Mouse (Mus musculus) embryonic facial prominence, embryonic 14.5 days (tissue): Measurements from ENCODE around the gene Rab17. TPM values are rescaled to one million over a fixed set of nuclear protein-coding genes. Genes with fewer than 3 reads are reported as not detected.
A peak's percentile ranks its signal among the peaks of the same experiment; 100 is the strongest.

ENCODE experiments used
- ATAC-seq: fragments of 200-750 bp; cut with Nextera tagmentation; 2 replicates; pipeline ENCODE4 v1.8.0; 2017; ENCODE audit warnings: low read depth, moderate number of reproducible peaks, moderate TSS enrichment
- DNase-seq: peaks from one replicate; pipeline ENCODE4 v3.0.0-alpha.2; 2015; ENCODE audit warnings: low spot score
- H3K27ac ChIP-seq: fragments of 300-500 bp; sonication (generic); replicated peaks from 2 replicates; pipeline ENCODE4 v1.5.1; 2014; ENCODE audit warnings: low read depth, mild to moderate bottlenecking, low read length, moderate library complexity
- H3K27me3 ChIP-seq: fragments of 300-500 bp; sonication (generic); replicated peaks from 2 replicates; pipeline ENCODE4 v1.6.1; 2014; ENCODE audit warnings: low read length; ENCODE audit not compliant: control insufficient read depth, insufficient read depth
- H3K36me3 ChIP-seq: fragments of 300-500 bp; sonication (generic); 2 replicates; pipeline ENCODE4 v1.6.1; 2014; ENCODE audit warnings: low read length, mixed read lengths; ENCODE audit not compliant: control insufficient read depth, insufficient read depth
- H3K4me1 ChIP-seq: fragments of 300-500 bp; sonication (generic); 2 replicates; pipeline ENCODE4 v1.6.1; 2014; ENCODE audit warnings: antibody characterized with exemption, low read length; ENCODE audit not compliant: control insufficient read depth, insufficient read depth
- H3K4me2 ChIP-seq: fragments of 300-500 bp; sonication (generic); 2 replicates; pipeline ENCODE4 v1.6.1; 2014; ENCODE audit warnings: low read depth, mild to moderate bottlenecking, low read length, moderate library complexity, mixed read lengths
- H3K4me3 ChIP-seq: fragments of 300-500 bp; sonication (generic); 2 replicates; pipeline ENCODE4 v1.5.1; 2014; ENCODE audit warnings: low read depth, mild to moderate bottlenecking, low read length
- H3K9ac ChIP-seq: fragments of 300-500 bp; sonication (generic); 2 replicates; pipeline ENCODE4 v1.6.1; 2014; ENCODE audit warnings: low read depth, mild to moderate bottlenecking, low read length, moderate library complexity, mixed read lengths
- H3K9me3 ChIP-seq: fragments of 300-500 bp; sonication (generic); 2 replicates; pipeline ENCODE4 v1.6.1; 2016; ENCODE audit warnings: low read length; ENCODE audit not compliant: control insufficient read depth
- WGBS: fragments of 180-500 bp; shearing (Covaris S2); extraction: QIAGEN DNeasy Blood & Tissue Kit; methylation state at CpG from one replicate; pipeline ENCODE4 v1.1.7; 2014; 5-methylcytosine and 5-hydroxymethylcytosine counted together
- polyA plus RNA-seq: library from polyadenylated mRNA; unstranded; fragments of >200 nt; fragmentation: Nextera tagmentation; extraction: Ambion mirVana; gene quantifications from 2 replicates; pipeline ENCODE4 v1.2.1, GENCODE M21; 2014

Rab17 gene
- polyA plus RNA-seq, 1 experiment from 2014 or later, result 2.5 TPM

GRCm38 (mm10) chr1:90974906-90975649 lies 5.6 kb upstream of the Rab17 start:
- Histone ChIP-seq H3K4me1 (peaks cover 20% of the 10 kb centered on the region), H3K4me2 (peak overlapping the region; percentile 18), H3K36me3 (no peaks in the 10 kb centered on the region), H3K27ac (no peak overlapping the region), H3K9ac (0 out of 2 replicates have a peak overlapping the region, but pooled peaks have one; percentile 19), H3K9me3 (no peaks in the 10 kb centered on the region), H3K4me3 (no peak overlapping the region), H3K27me3 (no peaks in the 10 kb centered on the region)
- WGBS, result 21% methylated on average over 11 of the region's 12 CpGs
- DNase-seq, result peak; percentile 86
- peak; percentile 78 for ATAC-seq

- WGBS, result 86% methylated on average over 2 of the region's 2 CpGs
- H3K9ac ChIP-seq, result peak overlapping the region; percentile 32
- no peak; the same call in 1 of the 2 replicates for ATAC-seq
Measured at GRCm38 (mm10) chr1:90973574-90973911, 4.1 kb upstream of the Rab17 start.

GRCm38 (mm10) chr1:90972911-90973573 lies 3.6 kb upstream of the Rab17 start:
- H3K4me3 ChIP-seq, result no peak overlapping the region
- H3K36me3 ChIP-seq, result no peaks in the 10 kb centered on the region
- H3K9me3 ChIP-seq, result no peaks in the 10 kb centered on the region
- ATAC-seq (peak; percentile 78), DNase-seq (peak; percentile 90)
- no peaks in the 10 kb centered on the region for H3K27me3 ChIP-seq
- 9% methylated on average over 9 of the region's 9 CpGs for WGBS
- peaks cover 26% of the 10 kb centered on the region for H3K4me1 ChIP-seq
- no peak overlapping the region for H3K27ac ChIP-seq
- peak overlapping the region; percentile 30 for H3K4me2 ChIP-seq
- peak overlapping the region; percentile 32; the same call in 1 of the 2 replicates for H3K9ac ChIP-seq

More at GRCm38 (mm10) chr1:90973574-90973911, 4.1 kb upstream of the Rab17 start:
- no peaks in the 10 kb centered on the region for H3K36me3 ChIP-seq
- no peak overlapping the region for H3K27ac ChIP-seq
- H3K4me3 ChIP-seq, result no peak overlapping the region
- peaks cover 26% of the 10 kb centered on the region for H3K4me1 ChIP-seq
- H3K4me2 ChIP-seq, result no peak overlapping the region
- H3K9me3 ChIP-seq, result no peaks in the 10 kb centered on the region
- peak; percentile 34 for DNase-seq
- no peaks in the 10 kb centered on the region for H3K27me3 ChIP-seq

- no peak for ATAC-seq
- H3K36me3 ChIP-seq, result no peaks in the 10 kb centered on the region
- peak overlapping the region; percentile 25 for H3K4me2 ChIP-seq
- WGBS, result 75% methylated on average over 10 of the region's 10 CpGs
- H3K27ac ChIP-seq, result no peak overlapping the region
- no peak for DNase-seq
- H3K9me3 ChIP-seq, result no peaks in the 10 kb centered on the region
- no peaks in the 10 kb centered on the region for H3K27me3 ChIP-seq
- H3K4me1 ChIP-seq, result peaks cover 19% of the 10 kb centered on the region
- no peak overlapping the region for H3K9ac ChIP-seq
- no peak overlapping the region for H3K4me3 ChIP-seq
Measured at GRCm38 (mm10) chr1:90969881-90970390, 475 bp upstream of the Rab17 start.

GRCm38 (mm10) chr1:90968649-90969048 lies 812 bp downstream of the Rab17 start:
- DNase-seq (no peak), ATAC-seq (no peak)
- Histone ChIP-seq H3K4me3 (no peak overlapping the region), H3K27me3 (no peaks in the 10 kb centered on the region), H3K9ac (no peak overlapping the region), H3K4me1 (peaks cover 17% of the 10 kb centered on the region), H3K4me2 (no peak overlapping the region), H3K9me3 (no peaks in the 10 kb centered on the region), H3K27ac (no peak overlapping the region), H3K36me3 (no peaks in the 10 kb centered on the region)
- 73% methylated on average over 4 of the region's 4 CpGs for WGBS

- WGBS, result 62% methylated on average over 7 of the region's 7 CpGs
- Histone ChIP-seq H3K4me2 (no peak overlapping the region), H3K4me3 (no peak overlapping the region), H3K4me1 (peaks cover 15% of the 10 kb centered on the region), H3K27ac (no peak overlapping the region), H3K9me3 (no peaks in the 10 kb centered on the region), H3K36me3 (no peaks in the 10 kb centered on the region), H3K9ac (no peak overlapping the region), H3K27me3 (no peaks in the 10 kb centered on the region)
- DNase-seq, result peak; percentile 74
- peak; percentile 42; the same call in 1 of the 2 replicates for ATAC-seq
Measured at GRCm38 (mm10) chr1:90967583-90967982, 1.9 kb downstream of the Rab17 start.

- 9% methylated on average over 3 of the region's 3 CpGs for WGBS
- peak; percentile 77 for ATAC-seq
- Histone ChIP-seq H3K36me3 (no peaks in the 10 kb centered on the region), H3K27me3 (no peaks in the 10 kb centered on the region), H3K9ac (no peak overlapping the region), H3K4me3 (no peak overlapping the region), H3K27ac (no peak overlapping the region), H3K4me2 (no peak overlapping the region), H3K4me1 (peaks cover 7% of the 10 kb centered on the region), H3K9me3 (no peaks in the 10 kb centered on the region)
- peak; percentile 79 for DNase-seq
Measured at GRCm38 (mm10) chr1:90962994-90963393, 6.5 kb downstream of the Rab17 start.

GRCm38 (mm10) chr1:90962526-90962925 lies 6.9 kb downstream of the Rab17 start:
- 30% methylated on average over 4 of the region's 4 CpGs for WGBS
- ATAC-seq (no peak), DNase-seq (no peak)
- no peak overlapping the region for H3K4me3 ChIP-seq
- no peaks in the 10 kb centered on the region for H3K27me3 ChIP-seq
- peaks cover 7% of the 10 kb centered on the region for H3K4me1 ChIP-seq
- H3K9ac ChIP-seq, result no peak overlapping the region; the same call in 1 of the 2 replicates
- H3K4me2 ChIP-seq, result no peak overlapping the region
- no peaks in the 10 kb centered on the region for H3K36me3 ChIP-seq
- H3K9me3 ChIP-seq, result no peaks in the 10 kb centered on the region
- no peak overlapping the region; the same call in 1 of the 2 replicates for H3K27ac ChIP-seq
